Mouse (Mus musculus) megakaryocyte-erythroid progenitor cell, adult 5-6 weeks (primary cell): ENCODE results near the gene Cma2. TPM values are rescaled to one million over a fixed set of nuclear protein-coding genes. Genes with fewer than 3 reads are reported as not detected.
"Not testable (repeated sequence)": the region's sequence is repeated elsewhere in the genome, so short reads cannot be mapped to it uniquely, and the experiment has no call there.

Experiments
- ATAC-seq: replicated peaks from 2 replicates; pipeline ENCODE4 v1.8.0; 2016; ENCODE audit warnings: mild to moderate bottlenecking, inconsistent platforms; ENCODE audit not compliant: severe bottlenecking, poor library complexity, low FRiP score, low TSS enrichment
- total RNA-seq, 2 experiments: library from RNA; stranded (forward) in 1 of 2; stranded (reverse) in 1 of 2; fragments of 200-1000, 215-1000 nt in 1 of 2; fragments of >200 nt in 1 of 2; fragmentation: Nextera tagmentation in 1 of 2; gene quantifications; 2 replicates each; pipeline ENCODE4 v1.2.3; 2014 to 2017

Cma2 gene
- total RNA-seq (2014; fragmentation: Nextera tagmentation) (not detected in 2 replicates), total RNA-seq (2017) (not detected in 2 replicates)

DNA sequence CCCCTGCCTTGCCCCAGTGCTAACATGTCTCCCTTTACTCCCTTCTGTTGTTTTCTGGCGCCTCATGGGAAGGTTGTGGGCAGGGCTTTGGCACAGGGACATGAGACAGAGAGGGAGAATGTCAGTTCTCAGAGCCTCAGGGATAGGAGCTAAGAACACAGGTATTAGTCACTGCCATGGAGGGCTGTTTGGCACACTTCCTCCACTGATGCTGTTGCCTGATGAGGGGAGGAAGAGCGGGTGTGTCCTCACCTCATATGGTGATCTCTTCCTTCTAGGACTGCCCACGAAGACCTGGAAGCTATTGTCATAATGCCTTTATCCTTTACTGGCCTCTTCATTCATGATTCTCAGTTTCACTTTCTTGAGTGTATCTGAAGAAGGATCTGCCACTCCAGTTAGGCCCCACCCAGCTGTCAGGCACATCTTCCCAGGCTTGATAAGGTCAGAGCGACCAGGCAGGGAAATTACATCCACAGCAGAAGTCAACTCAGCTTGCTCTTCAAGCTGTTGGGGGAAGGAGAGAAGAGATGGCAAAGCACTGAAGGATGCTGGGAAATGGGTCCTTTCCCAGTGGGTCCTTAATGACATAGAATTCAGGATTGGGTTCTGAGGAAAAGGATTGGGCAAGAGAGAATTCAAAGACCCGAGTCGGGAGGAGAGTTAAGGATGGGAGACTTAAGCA is at the start of gene Cma2:
Cma2 (plus strand) TSS at position 635 of the 685 bp plus-strand sequence.
- 0 out of 2 replicates have a peak, but pooled peaks have one; percentile 48 for ATAC-seq

GRCm38 (mm10) chr14:55905518-55905917 is 45.3 kb upstream of the Cma2 start:
- ATAC-seq = peak; percentile 86; the same call in 1 of the 2 replicates

DNA sequence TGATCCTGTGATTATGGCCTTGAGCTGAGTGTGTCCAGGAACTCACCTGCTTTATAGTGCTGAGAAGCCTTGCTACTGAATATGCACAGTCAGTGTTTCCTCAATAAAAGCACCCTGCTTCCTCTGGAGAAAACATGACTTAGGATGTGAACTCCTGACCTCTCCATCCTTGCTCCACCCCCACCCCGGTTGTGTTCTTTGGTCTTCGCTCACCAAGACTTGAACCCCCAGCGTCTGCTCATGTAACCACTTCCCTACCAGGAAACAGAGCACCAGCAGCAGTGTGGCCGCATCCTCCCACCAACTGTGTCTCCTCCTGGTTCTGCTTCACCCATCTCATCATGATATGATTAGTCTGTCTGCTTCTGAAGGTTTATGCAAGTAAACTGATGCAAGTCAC is 37.4 kb upstream of the Cma2 start:
- no peak for ATAC-seq

DNA sequence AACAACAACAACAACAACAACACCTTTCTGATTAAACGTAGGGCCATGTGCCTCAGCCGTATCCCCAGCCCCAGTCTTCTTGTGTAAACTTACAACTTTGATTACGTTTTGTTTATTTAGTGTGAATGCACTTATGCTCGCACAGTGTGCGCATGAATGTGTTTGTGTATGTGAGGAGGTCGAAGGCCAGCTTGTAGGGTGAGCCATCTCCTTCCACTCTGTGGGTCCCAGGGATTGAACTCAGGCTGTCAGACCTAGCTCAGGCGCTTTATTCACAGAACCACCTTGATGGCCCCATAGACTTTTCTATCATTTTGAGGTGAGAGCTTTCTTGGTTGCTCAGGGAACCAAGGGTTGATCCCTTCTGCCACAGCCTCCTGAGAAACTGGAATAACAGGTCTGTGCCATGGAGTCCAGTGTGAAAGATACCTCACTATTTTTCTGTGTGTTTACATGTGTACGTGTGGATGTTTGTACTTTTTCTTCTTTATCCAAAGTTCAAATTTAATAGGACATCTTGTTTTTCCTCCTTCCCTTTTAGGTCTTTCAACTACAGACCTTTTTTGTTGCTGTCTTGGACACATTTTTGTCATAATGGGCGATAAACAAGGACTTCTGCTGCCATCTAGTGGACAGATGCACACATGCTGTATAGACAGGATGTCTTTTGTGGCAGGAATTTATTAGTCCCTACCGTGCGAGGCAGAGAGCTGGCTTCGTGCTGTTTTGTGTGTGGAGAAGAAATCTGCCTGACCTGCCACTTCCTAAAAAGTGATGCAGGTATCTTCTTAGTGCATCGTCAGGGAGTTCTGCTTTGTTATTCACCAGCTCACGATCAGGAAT is 32.3 kb upstream of the Cma2 start:
- peak; percentile 62; the same call in 1 of the 2 replicates for ATAC-seq

- ATAC-seq = peak; percentile 86
Measured at GRCm38 (mm10) chr14:55922475-55923232, 28.1 kb upstream of the Cma2 start.

DNA sequence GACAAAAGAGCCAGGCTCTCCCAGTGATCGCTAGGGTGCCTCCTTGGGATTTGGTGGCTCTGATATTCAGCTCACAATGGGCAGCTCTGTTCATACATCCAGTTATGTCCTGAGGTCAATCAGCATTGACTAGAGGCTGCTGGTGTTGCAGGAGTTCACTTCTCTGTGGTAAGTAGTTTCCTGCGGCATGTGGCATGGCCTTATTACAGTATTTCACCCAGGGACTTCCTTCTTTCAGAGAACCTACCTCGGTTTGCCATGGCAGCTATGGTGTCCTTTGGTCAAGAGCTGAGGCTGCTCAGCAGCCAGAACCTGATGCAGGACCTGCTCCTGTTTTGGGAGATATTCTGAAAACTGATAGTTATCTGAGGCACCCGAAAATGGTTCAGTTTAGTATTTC is 23.9 kb upstream of the Cma2 start:
- no peak for ATAC-seq

DNA sequence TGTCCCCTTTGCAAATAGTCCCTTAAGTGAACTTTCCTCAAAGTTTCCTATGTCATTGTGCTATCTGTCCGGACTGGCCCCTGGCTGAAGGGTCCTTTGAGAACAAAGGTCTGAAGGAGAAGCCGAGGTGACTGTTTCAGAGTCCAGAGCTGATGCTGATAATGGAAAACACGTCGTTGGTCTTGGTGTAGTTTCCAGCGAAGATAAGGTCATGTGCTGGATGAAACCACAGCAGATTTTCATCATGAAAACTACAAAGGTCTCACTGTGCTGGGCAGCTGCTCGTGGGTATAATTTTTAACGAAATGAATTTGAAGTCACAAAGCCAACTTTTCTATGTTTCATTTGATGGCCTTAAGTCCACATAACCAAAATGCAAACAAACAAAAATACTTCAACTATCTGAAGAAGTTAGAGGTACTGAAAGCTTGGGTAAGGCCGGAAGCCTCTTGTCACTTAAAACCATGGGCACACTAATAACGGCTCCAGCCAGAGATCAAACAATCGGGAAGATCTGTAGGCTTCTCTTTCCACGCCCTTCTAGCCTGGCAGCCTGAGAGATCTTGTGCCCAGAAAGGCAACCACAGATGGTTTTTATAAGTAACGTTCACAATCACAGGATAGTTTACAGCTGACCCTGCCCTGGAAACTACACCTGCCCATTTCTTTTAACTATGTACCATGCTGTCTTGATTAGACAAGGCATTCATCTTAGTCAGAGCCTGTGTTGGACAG is 21.4 kb upstream of the Cma2 start:
- ATAC-seq = peak; percentile 31; the same call in 1 of the 2 replicates

DNA sequence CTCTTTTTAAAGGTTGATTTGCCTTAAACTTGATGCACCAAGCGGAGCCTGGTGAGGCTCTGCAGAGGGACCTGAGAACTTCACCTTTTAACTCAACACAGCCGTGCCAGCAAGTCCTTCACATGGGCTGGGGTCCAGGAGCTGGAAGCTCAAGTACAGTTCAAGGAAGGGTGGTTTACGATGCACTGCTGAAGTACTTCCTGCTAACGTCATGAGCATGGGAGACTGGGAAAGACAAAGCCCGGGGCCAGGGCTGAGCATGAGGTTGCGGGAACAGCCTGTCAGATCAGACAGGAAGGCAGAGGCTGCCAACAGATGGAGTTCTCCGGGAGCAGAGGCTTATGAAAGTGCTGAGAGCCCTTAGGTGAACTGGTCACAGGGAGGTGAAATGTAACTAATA is 17.2 kb upstream of the Cma2 start:
- ATAC-seq = no peak

- ATAC-seq = no peak
Measured at GRCm38 (mm10) chr14:55940070-55940800, 10.5 kb upstream of the Cma2 start.

- ATAC-seq = no peak
Measured at GRCm38 (mm10) chr14:55943601-55944000, 7.2 kb upstream of the Cma2 start.

GRCm38 (mm10) chr14:55944575-55944974 is 6.2 kb upstream of the Cma2 start, which contains the start of gene Cma1:
Cma1 (minus strand) TSS chr14:55944675.
- no peak for ATAC-seq

- no peak for ATAC-seq
Measured at GRCm38 (mm10) chr14:55946269-55946969, 4.4 kb upstream of the Cma2 start.

DNA sequence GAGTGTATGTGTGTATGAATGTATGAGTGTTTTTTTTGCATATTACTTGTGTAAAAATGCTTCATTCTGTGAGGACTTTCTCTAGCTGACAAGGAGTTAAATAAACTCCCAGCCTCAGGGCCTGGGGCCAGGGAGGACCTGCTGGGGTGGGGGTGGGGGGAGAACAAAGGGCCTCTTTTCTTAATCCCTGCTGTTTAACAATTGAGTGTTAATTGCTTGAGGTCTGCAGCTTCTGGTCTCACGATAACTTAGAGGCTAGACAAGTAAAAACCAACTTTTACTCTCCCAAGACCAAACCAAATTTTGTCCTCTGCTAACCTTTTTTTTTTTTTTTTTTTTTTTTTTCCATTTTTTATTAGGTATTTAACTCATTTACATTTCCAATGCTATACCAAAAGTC is 12.5 kb downstream of the Cma2 start:
- ATAC-seq = no peak

DNA sequence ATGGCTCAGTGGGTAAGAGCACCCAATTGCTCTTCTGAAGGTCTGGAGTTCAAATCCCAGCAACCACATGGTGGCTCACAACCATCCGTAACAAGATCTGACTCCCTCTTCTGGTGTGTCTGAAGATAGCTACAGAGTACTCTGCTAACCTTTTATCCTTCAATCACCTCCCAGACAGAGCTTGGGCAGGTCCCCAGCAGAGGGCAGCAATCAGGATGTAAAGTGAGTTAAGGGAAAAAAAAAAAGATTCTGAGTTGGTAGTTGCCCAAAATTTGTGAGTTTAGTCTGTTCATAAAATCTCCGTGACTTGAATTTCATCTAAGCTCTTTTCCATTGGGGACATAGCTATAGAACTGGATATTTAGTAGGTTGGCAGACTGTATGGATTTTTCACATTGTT is 13.1 kb downstream of the Cma2 start:
- not testable (repeated sequence) for ATAC-seq

- peak; percentile 93 for ATAC-seq
Measured at GRCm38 (mm10) chr14:55987464-55987863, 36.7 kb downstream of the Cma2 start.

GRCm38 (mm10) chr14:56013147-56013546 is 62.4 kb downstream of the Cma2 start:
- ATAC-seq = no peak

- no peak for ATAC-seq
Measured at GRCm38 (mm10) chr14:56013924-56014323, 63.1 kb downstream of the Cma2 start.

- not testable (repeated sequence) for ATAC-seq
Measured at GRCm38 (mm10) chr14:56017671-56018070, 66.9 kb downstream of the Cma2 start, which contains the start of gene Mcpt1. Mcpt1 (plus strand) TSS chr14:56017971.
